Mouse (Mus musculus) embryo, embryonic 11 days (tissue): Measurements from ENCODE around the gene Grem2.

Experiments
- DNase-seq: peaks from one replicate; pipeline ENCODE4 v3.0.0-alpha.2; 2015

Gene Grem2

DNA sequence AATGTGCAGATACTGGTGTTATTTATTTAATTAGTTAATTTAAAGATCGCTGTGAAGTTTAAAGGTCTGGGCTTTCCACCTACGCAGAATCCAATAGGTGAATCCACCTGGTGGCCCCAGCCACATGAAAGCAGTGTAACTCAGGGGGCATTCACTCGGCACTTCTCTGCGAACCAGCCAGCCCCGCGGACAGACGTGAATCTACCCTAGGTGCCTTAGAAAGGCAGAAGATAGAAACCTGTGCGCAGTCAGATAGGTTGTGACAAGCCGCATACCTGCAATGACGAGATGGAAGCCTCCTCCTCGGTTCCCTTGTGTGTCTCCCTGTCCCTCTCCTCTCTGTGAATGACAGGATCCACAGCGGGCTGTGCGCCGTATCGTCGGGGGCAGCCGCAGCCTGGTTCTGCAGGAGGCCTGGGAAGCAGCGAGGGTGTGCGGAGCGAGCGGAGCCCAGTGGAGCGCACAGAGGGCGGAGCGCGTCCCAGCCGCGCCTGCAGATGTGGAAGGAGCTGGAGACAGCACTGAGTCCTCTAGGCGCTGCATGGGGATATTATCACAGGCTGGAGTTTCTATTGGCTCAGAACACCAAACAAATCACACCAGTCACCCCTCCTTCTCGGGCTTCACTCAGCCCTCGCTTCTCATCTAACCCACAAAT lies at the start of gene Grem2:
Gene Grem2 (minus strand): TSS at position 522 of the 658 bp plus-strand sequence.
- DNase-seq: peak; percentile 81

DNA sequence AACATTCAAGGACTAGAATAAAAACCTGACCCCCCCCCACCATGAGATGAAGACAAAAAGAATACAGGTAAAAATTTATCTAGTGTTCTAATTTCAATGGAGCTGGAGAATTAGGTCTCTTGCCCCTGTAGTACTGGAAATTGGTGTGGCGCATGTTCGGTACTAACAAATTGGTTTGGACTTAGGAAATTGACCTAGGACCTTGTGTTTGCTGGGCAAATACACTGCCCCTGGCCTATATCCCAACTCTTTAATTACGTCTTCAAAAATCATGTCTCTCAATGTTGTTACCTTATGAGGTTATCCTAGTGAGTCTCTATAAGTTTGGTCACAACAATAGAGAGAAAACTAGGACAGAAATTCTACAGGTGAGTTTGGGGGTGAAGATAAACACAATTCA lies 38.2 kb upstream of the Grem2 start:
- no peak for DNase-seq

DNA sequence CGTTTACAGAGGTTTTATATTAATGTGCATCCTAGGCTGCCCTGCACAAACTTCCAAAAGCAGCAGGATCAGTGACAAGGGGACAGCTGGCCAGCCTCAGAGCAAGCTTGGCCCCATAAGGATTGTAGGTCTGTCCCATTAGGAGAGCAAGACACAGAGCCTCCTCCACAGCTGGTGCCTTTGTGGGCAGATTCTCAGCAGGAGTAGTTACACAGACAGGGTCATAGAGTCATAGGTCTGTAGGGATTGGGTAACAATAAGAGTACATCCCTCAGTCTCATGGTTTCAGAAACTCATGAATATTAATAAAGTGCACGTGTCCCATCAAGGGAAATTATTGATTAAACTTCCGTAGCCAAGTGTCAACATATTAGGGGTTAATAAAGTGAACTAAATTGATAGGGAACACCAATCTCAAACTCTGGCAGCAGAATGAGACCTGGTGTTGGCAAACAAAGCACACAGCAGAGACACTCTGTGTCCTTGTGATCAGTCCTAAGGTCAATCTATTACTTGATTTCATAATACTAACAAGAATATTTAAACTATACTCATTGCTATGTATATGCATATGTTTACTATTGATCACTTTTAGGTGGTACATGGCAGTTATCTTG lies 9.5 kb upstream of the Grem2 start:
- peak; percentile 34 for DNase-seq

DNA sequence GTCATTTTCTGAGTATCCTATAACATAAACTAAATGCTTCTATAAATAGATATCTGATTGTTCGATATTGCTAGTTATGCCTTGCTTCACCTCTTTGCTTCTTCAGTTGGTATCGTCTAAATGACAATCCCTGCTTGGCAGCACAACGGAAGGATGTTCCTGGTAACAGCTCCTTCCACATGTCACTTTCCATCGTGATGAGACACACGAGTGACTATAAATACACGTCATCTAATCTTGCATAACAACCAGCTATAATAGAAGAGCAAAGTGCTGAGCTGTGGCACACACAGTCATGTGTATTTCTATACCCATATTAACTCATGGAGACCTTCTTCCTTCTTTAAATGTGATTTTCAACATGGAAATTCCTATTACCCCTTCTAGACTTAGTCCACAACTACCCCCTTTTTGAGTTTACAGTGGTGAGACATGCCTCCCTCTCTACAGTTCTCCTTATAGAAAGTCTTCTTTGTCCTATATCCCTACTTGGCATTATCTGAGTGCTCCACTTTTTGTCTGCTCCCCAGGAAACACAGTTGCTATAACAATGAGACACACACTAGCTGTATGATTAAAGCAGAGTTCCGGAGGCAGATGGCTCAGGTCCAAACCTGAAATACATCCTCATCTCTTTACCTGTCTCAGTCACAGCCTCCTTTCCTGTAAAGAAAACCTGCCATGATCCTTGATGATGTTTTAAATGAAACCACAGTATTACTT lies 8.0 kb upstream of the Grem2 start:
- DNase-seq: no peak

DNA sequence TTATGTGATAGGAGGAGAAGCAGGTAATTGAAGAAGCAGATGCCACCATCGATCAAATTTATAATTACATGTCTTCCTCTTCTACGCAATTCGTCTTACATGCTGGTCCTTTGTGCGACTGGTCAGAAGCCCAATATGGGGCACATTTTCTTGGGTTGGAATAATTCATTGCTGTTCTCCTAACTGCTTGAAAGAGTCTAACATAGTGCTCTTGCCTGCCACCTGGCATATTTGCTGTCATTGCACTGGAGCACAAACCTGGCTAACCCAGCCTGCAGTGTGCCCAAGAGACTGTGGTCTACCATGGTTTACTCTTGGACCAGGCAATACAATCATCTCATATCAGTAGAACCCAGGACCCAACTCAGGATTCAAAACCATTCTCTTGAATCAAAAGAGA lies 2.7 kb downstream of the Grem2 start:
- DNase-seq: no peak

DNA sequence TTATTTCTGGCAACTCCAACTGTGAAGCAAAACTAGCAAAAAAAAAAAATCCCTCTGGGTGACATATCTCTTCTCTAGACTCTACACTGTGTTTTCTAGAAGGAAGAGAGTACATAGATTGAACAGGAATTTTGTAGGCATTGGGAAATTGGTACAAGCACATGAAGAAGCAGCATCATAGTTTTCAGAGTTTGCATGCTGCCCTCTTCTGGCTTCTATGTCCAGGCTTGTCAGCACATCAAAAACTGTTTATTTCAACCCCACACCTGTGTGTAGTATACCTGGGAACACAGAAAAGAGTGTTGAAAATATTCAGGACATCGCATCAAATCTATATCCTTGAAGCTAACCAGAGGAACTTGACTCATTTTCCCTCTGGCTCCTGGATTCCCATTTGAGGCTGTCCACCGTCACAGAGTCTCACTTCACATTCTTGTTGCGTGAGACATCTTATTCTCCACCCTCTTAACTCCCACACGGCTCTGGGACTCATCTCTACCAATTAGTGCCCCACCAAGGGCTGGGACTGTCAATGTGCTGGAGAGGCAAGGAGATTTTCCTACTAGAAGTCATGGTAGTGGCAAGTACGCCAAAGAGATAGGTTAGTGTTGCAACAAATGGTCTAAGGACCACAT lies 3.3 kb downstream of the Grem2 start:
- DNase-seq: no peak

DNA sequence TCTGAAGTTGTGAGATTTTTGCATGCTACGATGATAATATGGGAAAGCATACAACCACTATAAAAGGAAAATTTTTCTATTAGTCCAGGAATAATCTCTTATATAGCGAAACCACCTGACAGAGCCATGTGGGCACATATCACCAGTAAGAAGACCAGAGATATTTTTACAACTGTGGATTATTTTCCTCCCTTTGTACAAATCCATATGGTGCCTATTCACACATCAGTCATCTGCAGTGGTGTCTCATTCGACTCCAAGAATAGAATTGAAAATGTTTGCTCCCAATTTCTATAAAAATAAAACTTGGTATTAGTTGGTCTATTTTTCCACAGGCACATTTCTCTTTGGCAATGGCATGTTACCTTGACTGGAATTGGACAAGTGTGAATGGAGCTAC lies 11.8 kb downstream of the Grem2 start:
- no peak for DNase-seq

DNA sequence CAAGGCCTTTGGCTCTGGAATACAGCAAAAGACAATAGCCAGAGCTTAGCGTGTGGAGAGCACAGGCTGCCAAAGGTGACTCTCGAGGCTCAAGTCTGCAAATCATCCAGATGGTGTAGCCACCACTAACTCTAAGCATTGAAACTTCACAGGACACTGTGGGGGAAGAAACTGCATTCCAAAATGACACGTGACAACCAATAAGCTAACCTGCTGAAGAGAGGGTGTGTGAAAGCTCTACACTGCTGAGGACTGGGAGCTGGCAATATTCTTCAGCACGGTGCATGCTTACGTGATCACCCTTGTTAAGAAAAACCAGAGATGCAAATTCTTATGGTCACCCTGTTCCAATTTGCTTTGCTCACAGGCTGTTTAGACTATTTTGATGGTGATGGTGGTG lies 13.4 kb downstream of the Grem2 start:
- no peak for DNase-seq

DNA sequence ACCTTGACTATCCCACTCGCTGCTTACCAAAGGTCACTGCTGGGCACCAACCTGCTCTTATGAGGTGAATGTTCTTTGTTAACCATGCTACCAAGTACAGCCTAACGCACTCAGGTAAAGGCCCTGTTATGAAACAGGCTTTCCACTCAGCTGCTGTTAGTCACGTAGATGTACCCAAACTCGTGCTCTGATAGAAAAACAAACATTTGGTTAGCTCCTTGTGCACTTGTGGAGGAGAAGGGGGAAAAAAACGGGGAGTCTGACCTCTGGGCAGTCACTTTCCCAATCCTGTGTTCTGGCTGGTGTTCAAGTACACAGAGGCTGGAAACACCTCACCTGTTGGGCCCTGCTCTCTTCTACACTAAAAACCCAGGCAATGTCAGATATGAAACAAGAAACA lies 14.0 kb downstream of the Grem2 start:
- DNase-seq: no peak

DNA sequence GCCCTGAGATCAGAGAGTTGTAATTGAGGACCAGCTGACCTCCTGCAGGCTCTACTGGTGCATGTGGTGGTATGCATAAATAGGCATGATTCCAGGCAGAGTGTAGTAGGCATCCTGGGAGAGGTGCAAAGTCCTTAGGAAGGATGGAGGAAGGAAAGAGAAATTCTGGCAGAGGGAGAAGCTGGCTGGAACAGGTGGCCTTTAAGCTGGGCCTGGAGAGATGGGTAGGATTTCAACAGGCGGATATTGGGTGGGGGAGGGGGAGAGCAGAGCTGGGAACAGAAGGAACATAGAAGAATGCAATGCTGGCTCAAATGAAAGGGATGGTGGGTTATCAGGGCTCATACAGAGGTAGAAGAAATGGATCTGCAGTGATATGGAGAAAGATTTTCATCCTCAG lies 18.9 kb downstream of the Grem2 start:
- no peak for DNase-seq

DNA sequence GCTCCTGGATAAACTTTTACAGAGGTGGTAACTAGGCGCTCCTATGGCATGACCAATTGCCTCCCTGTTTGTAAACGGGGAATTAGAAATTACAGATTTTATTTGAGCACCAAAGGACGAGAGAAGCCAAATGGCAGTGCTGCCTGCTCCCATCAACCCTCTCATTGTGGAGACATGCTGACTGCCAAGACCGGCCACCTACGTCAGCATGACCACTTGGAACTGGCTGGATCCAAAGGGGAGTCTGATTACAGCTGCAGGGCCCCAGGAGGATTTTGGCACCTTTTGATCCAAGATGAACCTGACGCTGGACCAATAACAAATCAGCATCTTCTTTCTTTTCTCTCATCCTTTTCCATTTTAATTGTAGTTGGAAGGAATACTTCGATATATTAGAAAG lies 29.1 kb downstream of the Grem2 start:
- no peak for DNase-seq

DNA sequence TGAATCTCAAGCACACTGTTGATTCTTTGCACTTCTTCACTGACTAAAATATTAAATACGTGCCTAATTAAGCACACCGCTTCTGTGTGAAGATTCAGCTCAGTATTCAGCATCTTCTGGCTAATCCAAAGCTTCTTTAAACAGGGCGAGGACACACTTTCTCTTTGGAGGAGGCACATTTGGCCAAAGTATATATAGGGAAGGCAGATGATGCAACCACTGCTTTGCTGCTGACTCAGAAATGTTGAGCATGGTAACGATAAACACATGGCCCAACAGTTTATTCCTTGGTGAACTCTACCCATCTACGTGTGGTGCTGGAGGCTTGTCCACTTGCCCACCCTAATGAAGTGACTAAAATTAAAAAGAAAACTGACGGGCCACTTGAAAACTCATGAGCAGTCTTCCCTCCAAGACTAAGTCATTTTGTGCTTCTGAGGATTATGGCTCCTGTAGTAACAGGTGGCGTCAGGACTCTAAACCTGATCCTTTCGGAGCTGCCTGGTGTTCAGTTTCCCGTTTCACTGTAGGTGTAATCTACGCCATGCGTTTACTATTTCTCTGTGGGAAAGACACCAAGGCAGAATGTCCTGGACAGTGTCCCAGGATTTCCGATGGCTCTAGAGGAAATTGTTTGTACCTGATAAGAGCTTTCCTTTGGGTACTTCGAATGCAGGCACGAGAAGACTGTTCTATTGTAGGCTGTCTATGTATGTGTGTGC lies 32.8 kb downstream of the Grem2 start:
- no peak for DNase-seq

DNA sequence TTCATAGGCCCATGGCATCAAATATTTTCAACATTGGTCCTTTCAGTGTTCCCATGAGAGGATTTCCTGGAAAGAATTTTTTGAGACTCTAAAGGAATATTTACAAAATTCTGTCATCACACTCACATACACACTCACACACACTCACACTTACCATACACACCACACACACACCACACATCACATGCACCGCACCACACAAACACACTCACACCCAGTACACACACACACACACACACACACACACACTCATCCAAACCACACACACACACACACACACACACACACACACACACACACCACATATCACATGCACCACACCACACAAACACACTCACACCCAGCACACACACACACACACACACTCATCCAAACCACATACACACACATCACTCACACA lies 33.5 kb downstream of the Grem2 start:
- no peak for DNase-seq

DNA sequence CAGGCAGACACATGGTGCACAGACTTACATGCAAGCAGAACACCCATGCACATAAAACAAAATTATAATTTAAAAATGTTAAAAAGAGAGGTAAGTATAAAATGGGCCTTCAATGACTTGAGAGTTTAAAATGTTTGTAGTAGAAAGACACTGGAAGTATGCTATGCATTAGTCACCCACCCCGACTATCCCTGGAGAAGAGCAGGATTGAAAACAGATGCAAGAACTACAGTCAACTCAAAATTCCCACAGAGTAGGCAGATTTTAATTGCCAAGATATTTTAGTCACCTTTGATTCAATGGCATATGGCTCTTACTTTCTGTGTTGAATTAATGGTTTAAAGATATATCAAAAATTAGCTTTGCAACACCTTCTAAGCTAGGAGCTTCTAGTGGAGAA lies 39.1 kb downstream of the Grem2 start:
- DNase-seq: no peak

DNA sequence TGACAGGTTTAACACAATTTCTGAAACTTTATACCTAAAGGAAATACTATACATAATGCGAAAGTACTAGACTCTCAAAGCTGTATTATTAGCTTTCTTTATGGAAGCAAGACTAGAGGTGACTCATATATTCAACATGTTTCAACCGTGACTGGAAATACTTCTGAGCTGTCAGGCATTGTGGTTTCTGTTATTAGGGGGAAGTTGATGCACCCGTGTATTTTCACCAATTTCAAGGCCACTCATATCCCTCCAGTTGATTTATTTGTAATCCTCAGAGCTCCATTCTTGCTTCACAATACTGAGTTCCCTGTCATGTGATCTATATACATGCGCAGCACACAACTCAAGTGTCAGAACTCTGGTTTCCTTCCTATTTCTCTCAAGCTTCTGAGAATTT lies 46.4 kb downstream of the Grem2 start:
- DNase-seq: no peak

DNA sequence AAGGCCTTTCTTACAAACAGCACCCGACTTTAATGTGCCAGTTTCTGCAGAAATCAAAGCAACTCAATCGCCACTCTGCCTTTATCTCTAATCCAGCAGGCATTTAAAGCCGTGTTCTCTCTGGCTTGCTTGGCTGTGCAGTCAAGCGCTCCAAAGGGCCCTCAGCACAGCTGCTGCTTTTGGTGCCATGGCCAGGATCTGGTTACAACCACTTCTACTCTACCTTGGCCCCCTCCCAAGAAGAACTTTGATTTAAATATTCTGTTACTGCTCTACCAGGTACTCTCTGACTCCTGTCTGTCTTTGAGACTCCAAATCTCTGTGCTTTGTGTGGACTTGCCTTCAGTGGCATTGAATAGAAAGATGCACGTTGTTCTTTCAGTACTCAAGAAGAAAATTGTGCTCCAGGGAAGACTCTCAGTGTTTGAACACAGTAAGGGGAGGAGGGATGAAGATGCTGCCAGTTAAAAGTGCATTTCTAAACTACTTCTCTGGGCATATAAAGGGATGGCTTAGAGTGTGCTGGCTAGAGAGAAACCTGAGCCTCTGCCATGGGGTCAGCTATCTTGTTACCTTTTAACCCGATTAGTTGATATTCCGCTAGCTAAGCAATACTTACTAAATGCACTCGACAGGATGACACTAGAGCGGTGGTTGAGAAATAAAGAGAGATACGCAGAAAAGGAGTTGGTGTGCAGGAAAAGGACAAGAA lies 61.1 kb downstream of the Grem2 start:
- no peak for DNase-seq

DNA sequence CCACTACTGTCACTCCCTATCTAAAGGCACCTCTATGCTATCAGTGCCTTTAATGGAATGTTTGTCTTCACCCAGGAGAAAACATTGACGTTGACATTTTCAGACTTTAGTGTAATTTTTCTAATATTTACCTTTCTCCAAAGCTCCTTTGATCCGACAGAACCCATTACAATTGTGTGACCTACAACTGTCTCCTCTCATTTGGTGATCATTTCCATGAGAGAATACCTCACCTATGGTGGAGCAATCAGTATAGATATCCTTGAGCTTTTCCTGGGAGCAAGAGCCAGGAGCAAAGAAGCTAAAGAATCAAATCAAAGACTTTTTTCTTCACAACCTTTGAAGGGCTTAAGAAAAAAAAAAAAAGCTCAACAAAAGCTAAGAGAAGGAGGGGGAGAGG lies 65.4 kb downstream of the Grem2 start:
- DNase-seq: no peak

DNA sequence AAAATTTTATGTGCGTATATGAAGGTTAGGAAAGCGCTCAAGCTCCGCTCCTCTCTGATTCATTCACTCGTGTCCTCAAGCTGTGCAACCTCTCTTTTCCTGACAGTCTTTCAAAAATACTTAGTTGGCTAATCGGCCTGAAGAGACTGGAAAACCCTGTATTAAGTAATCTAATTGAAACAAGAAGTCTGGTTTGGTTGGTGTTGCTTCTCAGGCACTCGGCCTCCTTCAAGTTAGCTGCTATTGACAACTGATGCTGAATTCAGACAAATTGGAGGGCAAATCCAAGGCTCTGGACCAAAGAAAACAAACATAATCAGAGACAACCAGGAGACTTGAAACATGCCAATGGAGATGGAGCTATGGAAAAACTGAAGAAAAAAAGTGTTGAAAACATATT lies 76.8 kb downstream of the Grem2 start:
- no peak for DNase-seq

DNA sequence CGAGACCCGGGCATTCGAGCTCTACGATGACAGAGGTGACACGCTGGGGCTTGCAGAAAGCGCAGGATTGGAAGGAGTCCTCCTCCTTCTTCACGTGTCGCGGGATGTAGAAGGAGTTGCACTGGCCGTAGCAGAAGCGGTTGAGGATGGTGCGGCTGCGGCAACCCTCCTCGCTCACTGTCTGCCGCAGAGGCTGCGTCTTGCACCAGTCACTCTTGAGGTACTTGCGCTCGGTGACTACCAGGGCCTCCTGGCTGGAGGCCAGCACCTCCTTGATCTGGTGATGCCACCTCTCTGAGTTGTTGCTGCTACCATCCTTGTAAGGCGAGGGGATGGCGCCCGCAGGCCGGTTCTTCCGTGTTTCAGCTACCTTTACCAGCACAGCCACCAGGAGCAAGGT lies 84.8 kb downstream of the Grem2 start:
- no peak for DNase-seq

DNA sequence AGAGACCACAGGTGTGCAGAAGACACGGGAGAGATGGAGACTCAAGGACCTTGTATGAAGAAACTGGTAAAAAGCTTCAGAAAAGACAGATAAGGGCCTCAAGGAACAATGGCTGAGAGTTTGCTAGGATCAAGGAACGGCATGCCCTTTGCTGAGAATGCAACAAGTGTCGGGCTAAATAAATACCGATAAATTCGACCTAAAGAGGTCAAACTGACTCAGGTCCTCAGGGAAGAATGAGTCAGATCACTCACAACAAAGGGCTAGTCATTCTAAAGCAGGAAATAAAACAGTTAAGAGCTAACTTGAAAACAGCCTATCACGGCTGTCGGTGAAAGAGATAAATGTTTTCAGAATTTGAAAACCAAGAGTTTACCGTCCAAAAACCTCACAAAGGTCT lies 95.1 kb downstream of the Grem2 start:
- DNase-seq: peak; percentile 23

DNA sequence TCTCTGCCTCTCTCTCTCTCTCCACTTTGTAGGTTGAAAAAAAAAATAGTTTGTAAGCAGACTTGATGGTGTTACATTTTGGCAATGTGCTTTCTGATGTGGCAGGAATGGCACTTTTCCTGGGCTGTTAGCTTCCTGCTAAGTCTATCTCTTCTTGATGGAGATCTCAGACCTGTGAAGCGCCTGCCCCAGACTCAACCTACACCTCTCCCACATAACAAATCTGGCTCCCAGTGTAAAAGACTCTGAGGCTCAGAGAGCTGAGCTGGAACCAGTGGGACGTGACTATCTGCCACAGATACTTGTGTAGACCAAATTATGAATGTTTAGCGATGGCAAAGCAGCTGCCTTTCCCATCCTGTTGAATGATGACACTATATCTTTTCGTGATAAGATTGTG lies 109.8 kb downstream of the Grem2 start:
- no peak for DNase-seq

DNA sequence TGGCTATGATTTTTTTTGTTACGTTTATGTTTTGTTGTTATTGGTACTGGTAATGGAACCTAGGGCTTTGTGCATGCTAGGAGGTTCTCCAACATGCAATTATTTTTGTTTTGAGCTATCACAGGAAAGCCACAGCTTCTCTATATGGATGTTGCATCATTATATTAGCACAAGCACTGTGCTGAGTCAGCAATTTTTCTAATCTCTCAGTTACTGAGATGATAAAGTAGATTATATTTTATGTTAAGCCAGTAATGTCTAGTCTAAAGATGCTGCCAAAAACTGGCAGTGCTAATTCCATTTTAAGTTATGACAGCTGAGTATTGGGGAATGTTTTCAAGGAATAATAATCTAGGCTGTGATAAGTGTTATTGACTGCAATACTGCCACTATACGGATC lies 133.0 kb downstream of the Grem2 start:
- no peak for DNase-seq
